Mouse (Mus musculus): ENCODE measurements around the gene Rab44. TPM values are rescaled to one million over a fixed set of nuclear protein-coding genes. Genes with fewer than 3 reads are reported as not detected.
"Not testable (repeated sequence)": the region's sequence is repeated elsewhere in the genome, so short reads cannot be mapped to it uniquely, and the experiment has no call there.

Rab44 gene
- total RNA-seq (2014; rRNA removed; ENCODE audit: low replicate concordance) (2.0 TPM in 1 of 2 replicates, not detected in the other), polyA plus RNA-seq (2015; fragmentation: Nextera tagmentation; extraction: Ambion mirVana) (0.18 and 0.23 TPM in 2 replicates)

DNA sequence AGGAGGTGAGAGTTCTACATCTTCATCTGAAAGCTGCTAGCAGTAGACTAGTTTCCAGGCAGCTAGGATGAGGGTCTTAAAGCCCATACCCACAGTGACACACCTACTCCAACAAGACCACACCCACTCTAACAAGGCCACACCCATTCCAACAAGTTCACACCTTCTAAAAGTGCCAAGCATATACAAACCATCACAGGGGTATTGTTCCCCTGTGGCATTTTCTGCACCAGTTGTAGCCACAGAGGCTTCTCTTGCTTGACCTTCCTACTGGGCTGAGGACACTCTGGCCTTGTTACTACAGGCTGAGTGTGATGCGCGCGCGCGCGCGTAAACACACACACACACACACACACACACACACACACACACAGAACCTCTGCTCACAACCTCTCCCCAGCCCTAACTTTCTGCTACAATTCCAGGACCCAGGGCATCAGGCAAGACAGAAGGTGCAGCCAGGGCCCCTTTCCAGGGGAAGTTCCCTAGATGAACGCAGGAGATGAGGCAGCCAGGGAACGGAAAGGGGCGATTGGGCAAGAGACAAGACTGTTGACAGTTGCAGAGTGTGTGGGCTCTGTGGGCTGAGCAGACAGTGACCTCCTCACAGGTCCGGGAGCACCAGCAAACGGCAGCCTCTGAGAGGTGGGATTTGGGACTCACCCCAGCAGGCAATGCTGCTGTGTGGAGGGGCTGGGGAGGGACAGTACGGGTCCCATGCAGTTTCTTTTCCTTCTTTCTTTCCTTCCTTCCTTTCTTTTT is at the start of gene Rab44:
Rab44 (plus strand) TSS at position 555 of the 762 bp plus-strand sequence.
- 78% methylated on average over 13 of the region's 13 CpGs for WGBS
- no peak for TF ChIP-seq EP300 (IDR thresholded peaks at IDR 0.05; ENCODE audit: low read depth)
- no peak for TF ChIP-seq CTCF (IDR thresholded peaks at IDR 0.05; ENCODE audit: low read depth)
- Histone ChIP-seq H3K27me3 (ENCODE audit: control insufficient read depth, insufficient read depth, low read length) (no peaks in the 10 kb centered on the region), H3K9ac (replicated peaks; ENCODE audit: low read depth, low read length) (no peak within 1 kb of the TSS), H3K4me2 (ENCODE audit: low read depth, low read length) (no peak within 1 kb of the TSS), H3K36me3 (replicated peaks; ENCODE audit: control insufficient read depth, insufficient read depth, low read length) (no peaks in the 10 kb centered on the region), H3K4me3 (ENCODE audit: low read depth, low read length) (no peak within 1 kb of the TSS), H3K27ac (ENCODE audit: low read depth) (no peak within 1 kb of the TSS), H3K4me1 (ENCODE audit: control insufficient read depth, insufficient read depth) (no peaks in the 10 kb centered on the region), H3K9me3 (replicated peaks; ENCODE audit: control insufficient read depth, low read length) (no peaks in the 10 kb centered on the region)
- ATAC-seq (ENCODE audit: insufficient read depth, low read depth) (no peak), DNase-seq (ENCODE audit: low spot score) (no peak)

- DNase-seq (ENCODE audit: low spot score) (no peak), ATAC-seq (ENCODE audit: insufficient read depth, low read depth) (no peak)
- WGBS = 90% methylated on average over 21 of the region's 21 CpGs
- Histone ChIP-seq H3K9me3 (replicated peaks; ENCODE audit: control insufficient read depth, low read length) (no peaks in the 10 kb centered on the region), H3K4me1 (ENCODE audit: control insufficient read depth, insufficient read depth) (peaks cover 16% of the 10 kb centered on the region; the same call in 1 of the 2 replicates), H3K4me2 (ENCODE audit: low read depth, low read length) (no peak overlapping the region), H3K4me3 (ENCODE audit: low read depth, low read length) (no peak overlapping the region), H3K9ac (replicated peaks; ENCODE audit: low read depth, low read length) (no peak overlapping the region), H3K27me3 (ENCODE audit: control insufficient read depth, insufficient read depth, low read length) (no peaks in the 10 kb centered on the region), H3K36me3 (replicated peaks; ENCODE audit: control insufficient read depth, insufficient read depth, low read length) (no peaks in the 10 kb centered on the region), H3K27ac (ENCODE audit: low read depth) (no peak overlapping the region)
- TF ChIP-seq CTCF (IDR thresholded peaks at IDR 0.05; ENCODE audit: low read depth) (no peak), EP300 (IDR thresholded peaks at IDR 0.05; ENCODE audit: low read depth) (no peak)
These were observed 48.6 kb upstream of the Rab44 start for GRCm38 (mm10) chr17:29065245-29065940.

DNA sequence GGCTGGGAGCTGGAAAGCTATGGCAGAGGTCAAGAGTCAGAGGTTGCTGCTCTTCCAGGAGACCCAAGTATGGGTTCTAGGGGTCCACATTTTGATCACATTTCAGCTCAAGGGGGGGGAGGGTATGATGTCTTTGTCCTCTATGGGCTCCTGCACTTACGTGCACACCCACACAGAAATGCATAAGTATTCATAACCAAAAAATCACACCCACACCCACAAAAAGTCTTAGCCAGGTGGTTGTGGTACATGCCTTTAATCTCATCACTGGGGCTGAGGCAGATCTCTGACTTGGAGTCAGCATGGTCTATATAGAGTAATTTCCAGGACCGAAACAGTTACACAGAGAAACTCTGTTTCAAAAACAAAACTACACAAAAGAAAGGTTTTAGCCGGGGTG is 48.0 kb upstream of the Rab44 start:
- Histone ChIP-seq H3K4me3 (ENCODE audit: low read depth, low read length) (no peak overlapping the region), H3K27me3 (ENCODE audit: control insufficient read depth, insufficient read depth, low read length) (no peaks in the 10 kb centered on the region), H3K27ac (ENCODE audit: low read depth) (no peak overlapping the region), H3K9me3 (replicated peaks; ENCODE audit: control insufficient read depth, low read length) (no peaks in the 10 kb centered on the region), H3K4me1 (ENCODE audit: control insufficient read depth, insufficient read depth) (peaks cover 16% of the 10 kb centered on the region; the same call in 1 of the 2 replicates), H3K36me3 (replicated peaks; ENCODE audit: control insufficient read depth, insufficient read depth, low read length) (no peaks in the 10 kb centered on the region), H3K9ac (replicated peaks; ENCODE audit: low read depth, low read length) (no peak overlapping the region), H3K4me2 (ENCODE audit: low read depth, low read length) (no peak overlapping the region)
- no peak for TF ChIP-seq CTCF (IDR thresholded peaks at IDR 0.05; ENCODE audit: low read depth)
- no peak for TF ChIP-seq EP300 (IDR thresholded peaks at IDR 0.05; ENCODE audit: low read depth)
- DNase-seq (ENCODE audit: low spot score) (no peak), ATAC-seq (ENCODE audit: insufficient read depth, low read depth) (no peak)
- WGBS = 90% methylated on average over 3 of the region's 3 CpGs

- not testable (repeated sequence) for H3K36me3 ChIP-seq (replicated peaks; ENCODE audit: control insufficient read depth, insufficient read depth, low read length); H3K9me3 ChIP-seq (replicated peaks; ENCODE audit: control insufficient read depth, low read length); DNase-seq (ENCODE audit: low spot score); ATAC-seq (ENCODE audit: insufficient read depth, low read depth); H3K4me2 ChIP-seq (ENCODE audit: low read depth, low read length); H3K27ac ChIP-seq (ENCODE audit: low read depth); H3K27me3 ChIP-seq (ENCODE audit: control insufficient read depth, insufficient read depth, low read length); H3K9ac ChIP-seq (replicated peaks; ENCODE audit: low read depth, low read length); H3K4me3 ChIP-seq (ENCODE audit: low read depth, low read length)
- WGBS = 70% methylated on average over 3 of the region's 3 CpGs
- H3K4me1 ChIP-seq (ENCODE audit: control insufficient read depth, insufficient read depth) = peaks cover 15% of the 10 kb centered on the region; the same call in 1 of the 2 replicates
These were observed 46.5 kb upstream of the Rab44 start for GRCm38 (mm10) chr17:29067416-29067815.

DNA sequence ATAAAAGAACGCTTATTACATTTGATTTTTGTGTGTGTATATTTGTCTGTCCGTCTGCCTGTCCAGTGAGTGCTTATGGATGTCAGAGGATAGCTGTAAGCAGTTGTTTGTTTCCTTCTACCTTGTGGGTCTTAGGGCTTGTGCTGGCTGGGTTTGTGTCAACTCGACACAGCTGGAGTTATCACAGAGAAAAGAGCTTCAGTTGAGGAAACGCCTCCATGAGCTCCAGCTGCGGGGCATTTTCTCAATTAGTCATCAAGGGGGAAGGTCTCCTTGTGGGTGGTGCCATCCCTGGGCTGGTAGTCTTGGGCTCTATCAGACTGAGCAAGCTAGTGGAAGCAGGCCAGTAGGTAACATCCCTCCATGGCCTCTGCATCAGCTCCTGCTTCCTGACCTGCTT is 46.1 kb upstream of the Rab44 start:
- Histone ChIP-seq H3K4me1 (ENCODE audit: control insufficient read depth, insufficient read depth) (peaks cover 15% of the 10 kb centered on the region), H3K36me3 (replicated peaks; ENCODE audit: control insufficient read depth, insufficient read depth, low read length) (no peaks in the 10 kb centered on the region), H3K9me3 (replicated peaks; ENCODE audit: control insufficient read depth, low read length) (no peaks in the 10 kb centered on the region), H3K4me2 (ENCODE audit: low read depth, low read length) (no peak overlapping the region), H3K9ac (replicated peaks; ENCODE audit: low read depth, low read length) (no peak overlapping the region), H3K27ac (ENCODE audit: low read depth) (no peak overlapping the region), H3K27me3 (ENCODE audit: control insufficient read depth, insufficient read depth, low read length) (no peaks in the 10 kb centered on the region), H3K4me3 (ENCODE audit: low read depth, low read length) (no peak overlapping the region)
- TF ChIP-seq EP300 (IDR thresholded peaks at IDR 0.05; ENCODE audit: low read depth) = no peak
- no peak for TF ChIP-seq CTCF (IDR thresholded peaks at IDR 0.05; ENCODE audit: low read depth)
- ATAC-seq (ENCODE audit: insufficient read depth, low read depth) = no peak
- 63% methylated on average over 5 of the region's 5 CpGs for WGBS
- DNase-seq (ENCODE audit: low spot score) = no peak
